Mouse (Mus musculus) left cerebral cortex, adult 6 months (tissue): ENCODE measurements around the gene Ang5. TPM values are rescaled to one million over a fixed set of nuclear protein-coding genes. Genes with fewer than 3 reads are reported as not detected.

ENCODE experiments used
- long read RNA-seq, 2 experiments: library from polyadenylated mRNA; unstranded; transcript quantifications; one replicate each; pipeline ENCODE4 v2.0.0; 2019 to 2020
- polyA plus RNA-seq: library from polyadenylated mRNA; unstranded; fragments of <200 nt; fragmentation: Nextera tagmentation; gene quantifications from 2 replicates; pipeline ENCODE4 v1.2.3, GENCODE M21; 2021

Gene Ang5
- polyA plus RNA-seq, result not detected in 2 replicates
- long read RNA-seq, experiment 1, result 0 reads
- long read RNA-seq, experiment 2, result 0 reads

DNA sequence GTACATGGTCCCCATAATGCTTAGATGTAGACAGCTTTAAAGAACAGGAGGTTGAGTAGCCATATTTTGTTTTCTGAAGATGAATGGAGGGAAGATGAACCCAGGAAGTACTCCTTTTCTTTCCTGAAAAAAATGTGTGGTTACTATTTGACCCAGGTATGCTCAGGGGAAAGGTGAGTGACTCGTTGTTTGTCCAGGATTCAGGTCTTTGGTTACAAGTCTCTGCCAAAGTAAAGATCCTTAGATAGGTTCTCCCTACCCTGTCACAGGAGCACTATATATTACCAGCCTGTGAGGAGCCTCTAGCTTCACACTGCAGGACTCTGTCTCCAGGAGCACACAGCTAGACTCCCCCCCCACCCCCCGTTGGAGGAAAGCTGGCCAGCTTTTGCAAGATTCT, at the start of gene Ang5:
Gene Ang5, plus strand, starts transcription at position 301 of the 400 bp plus-strand sequence.

DNA sequence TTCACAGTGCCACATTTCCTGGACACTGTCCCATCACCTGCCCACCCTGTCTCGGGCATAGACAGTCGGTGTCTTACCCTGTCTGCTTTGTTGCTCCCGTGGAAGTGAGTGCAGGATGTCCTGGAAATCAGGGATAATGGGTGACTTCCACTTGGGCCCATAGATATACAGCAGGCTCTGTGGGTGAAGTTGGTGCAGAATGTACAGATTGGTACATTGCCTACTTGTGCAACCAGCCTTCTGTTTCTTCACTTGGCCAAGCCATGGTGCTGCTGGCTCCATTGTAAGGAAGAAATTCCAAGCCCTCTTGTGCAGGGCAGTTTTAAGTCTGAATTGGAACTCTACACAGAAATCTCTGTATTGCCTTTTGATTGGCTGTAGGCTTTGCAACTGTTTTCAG, 33.4 kb upstream of the Ang5 start, which contains the start of gene Ear10:
Gene Ear10, minus strand, starts transcription at position 101 of the 400 bp plus-strand sequence.

DNA sequence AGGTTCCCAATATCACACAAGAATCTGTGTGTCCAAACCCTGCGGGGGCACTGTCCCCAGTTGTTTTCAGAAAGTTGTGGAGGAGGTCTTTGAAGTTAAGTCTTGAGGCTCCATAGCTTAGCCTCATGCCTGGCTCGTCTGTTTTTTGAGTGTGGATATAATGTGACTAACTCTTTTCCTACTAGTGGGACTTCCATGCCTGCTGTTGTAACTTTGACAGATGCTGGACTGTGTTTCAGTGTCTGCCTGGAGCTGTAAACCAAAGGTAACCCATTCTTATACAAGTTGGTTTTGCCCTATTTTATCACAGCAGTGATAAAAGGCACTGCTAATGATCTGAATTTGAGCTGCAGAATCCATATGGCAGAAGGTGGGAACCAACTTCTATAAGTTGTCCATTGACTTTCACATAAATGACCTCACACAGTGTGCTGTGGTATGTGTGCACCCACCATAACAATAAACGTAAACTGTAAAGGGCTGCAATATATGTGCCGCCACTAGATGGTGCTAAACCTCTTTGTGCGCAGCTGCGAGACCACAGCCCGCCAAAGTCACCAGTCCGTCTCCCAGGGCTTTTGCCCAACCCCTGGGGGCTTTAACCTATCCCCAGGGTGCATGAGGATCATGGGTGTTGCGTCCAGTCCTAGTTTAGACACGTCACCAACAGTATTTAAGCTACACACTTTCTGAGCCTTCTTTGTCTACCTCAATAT, 32.0 kb upstream of the Ang5 start, which contains the start of gene Gm8113:
Gene Gm8113, plus strand, starts transcription at position 703 of the 716 bp plus-strand sequence.

DNA sequence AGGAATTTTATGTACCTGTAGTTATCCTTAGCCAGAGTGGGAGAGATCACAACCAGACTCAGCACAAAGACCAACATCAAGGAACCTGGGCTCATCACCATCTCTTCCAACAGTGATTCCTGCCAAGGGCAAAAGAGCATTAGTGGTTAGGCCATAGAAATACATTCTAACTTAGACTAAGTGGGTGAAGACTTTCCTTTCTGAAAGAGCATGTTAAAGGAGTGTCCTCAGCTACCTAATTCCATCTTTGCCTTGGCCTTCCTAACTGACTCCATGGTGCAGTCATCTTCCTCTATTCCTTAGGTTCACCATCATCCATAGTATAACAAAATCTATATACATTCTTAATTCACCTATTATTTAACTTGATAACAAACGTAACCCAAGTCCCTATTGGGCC, 45.3 kb downstream of the Ang5 start, which contains the start of gene Ang6:
Gene Ang6, minus strand, starts transcription at position 101 of the 400 bp plus-strand sequence.

Other genes with a start within 250 kb of the Ang5 start
- gene Gm16506, start 229.6 kb upstream of the Ang5 start, polyA plus RNA-seq, result not detected in 2 replicates
- not detected in 2 replicates for gene Gm6526, start 209.2 kb upstream of the Ang5 start, polyA plus RNA-seq
- gene Gm8180, start 172.3 kb upstream of the Ang5 start, polyA plus RNA-seq, result not detected in 2 replicates
- not detected in 2 replicates for gene Ear1, start 81.6 kb upstream of the Ang5 start, polyA plus RNA-seq
- not detected in 2 replicates for gene Ear10, start 33.5 kb upstream of the Ang5 start, polyA plus RNA-seq
- gene Gm8113, start 31.7 kb upstream of the Ang5 start, polyA plus RNA-seq, result not detected in 2 replicates
- not detected in 2 replicates for gene Ang6, start 45.2 kb downstream of the Ang5 start, polyA plus RNA-seq
- 0.16 TPM in 1 of 2 replicates, not detected in the other for gene Ear2, start 145.6 kb downstream of the Ang5 start, polyA plus RNA-seq
- gene Gm3327, start 166.8 kb downstream of the Ang5 start, polyA plus RNA-seq, result not detected in 2 replicates
- not detected in 2 replicates for gene Gm8212, start 240.6 kb downstream of the Ang5 start, polyA plus RNA-seq